Mouse (Mus musculus) heart, postnatal 36 days (tissue): ENCODE measurements around the gene Ctcfl. TPM values are rescaled to one million over a fixed set of nuclear protein-coding genes. Genes with fewer than 3 reads are reported as not detected.
A peak's percentile ranks its signal among the peaks of the same experiment; 100 is the strongest.
"Not testable (repeated sequence)": the region's sequence is repeated elsewhere in the genome, so short reads cannot be mapped to it uniquely, and the experiment has no call there.

Experiments
- DNase-seq, 2 experiments: peaks; one replicate each; pipeline ENCODE4 v3.0.0; 2021 to 2022
- intact Hi-C: fragments of 180-260 bp; cut with DNase I; formaldehyde crosslinking; loops from one replicate; pipeline ENCODE4 v1.15.1; 2025
- total RNA-seq, 2 experiments: library from RNA; stranded (reverse); gene quantifications; 2 replicates each; pipeline ENCODE4 v1.2.3; 2021

Gene Ctcfl
- total RNA-seq, 2 experiments from 2014 or later = 0.14 TPM; not detected in 1

DNA sequence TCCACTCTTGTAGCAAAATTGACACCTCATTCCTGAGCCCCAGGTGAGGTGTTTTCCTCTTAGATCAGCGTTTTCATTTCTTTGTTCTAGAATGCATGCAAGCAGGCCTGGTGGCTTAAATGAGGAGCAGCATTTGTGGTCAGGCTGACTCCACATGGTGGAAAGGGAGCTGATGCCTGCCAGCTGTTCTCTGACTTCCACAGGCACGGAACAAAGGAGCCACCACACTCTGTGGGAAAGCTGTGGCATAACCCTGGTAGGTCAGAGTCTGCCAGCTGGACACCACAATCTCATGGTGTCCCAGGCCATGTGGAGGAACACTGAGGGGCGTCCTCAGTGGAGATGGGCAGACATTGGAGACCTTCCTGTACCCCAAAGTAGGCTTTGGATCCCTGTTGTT lies 26.5 kb upstream of the Ctcfl start:
- intact Hi-C loops = no loop called here
- DNase-seq = no peak

DNA sequence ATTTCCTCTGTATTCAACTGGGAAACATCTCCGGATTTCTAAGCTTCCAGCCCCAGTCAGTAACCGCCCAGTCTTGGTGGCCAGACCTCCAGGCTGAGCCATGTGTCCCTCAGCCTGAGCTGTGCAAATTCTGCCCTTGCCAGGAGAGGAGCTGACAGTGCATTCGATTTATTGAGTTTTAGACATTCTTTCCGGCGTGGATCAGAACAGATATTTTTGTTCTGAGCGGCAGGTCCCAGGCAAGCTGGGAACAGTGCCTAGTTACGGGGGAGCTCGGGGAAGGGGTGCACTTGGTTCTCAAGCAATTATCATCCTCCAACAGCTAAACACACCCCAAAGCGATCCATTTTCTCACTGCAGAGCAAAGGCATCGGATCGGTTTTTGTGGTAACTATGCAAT lies 24.3 kb upstream of the Ctcfl start:
- intact Hi-C loops = no loop called here
- DNase-seq = no peak

DNA sequence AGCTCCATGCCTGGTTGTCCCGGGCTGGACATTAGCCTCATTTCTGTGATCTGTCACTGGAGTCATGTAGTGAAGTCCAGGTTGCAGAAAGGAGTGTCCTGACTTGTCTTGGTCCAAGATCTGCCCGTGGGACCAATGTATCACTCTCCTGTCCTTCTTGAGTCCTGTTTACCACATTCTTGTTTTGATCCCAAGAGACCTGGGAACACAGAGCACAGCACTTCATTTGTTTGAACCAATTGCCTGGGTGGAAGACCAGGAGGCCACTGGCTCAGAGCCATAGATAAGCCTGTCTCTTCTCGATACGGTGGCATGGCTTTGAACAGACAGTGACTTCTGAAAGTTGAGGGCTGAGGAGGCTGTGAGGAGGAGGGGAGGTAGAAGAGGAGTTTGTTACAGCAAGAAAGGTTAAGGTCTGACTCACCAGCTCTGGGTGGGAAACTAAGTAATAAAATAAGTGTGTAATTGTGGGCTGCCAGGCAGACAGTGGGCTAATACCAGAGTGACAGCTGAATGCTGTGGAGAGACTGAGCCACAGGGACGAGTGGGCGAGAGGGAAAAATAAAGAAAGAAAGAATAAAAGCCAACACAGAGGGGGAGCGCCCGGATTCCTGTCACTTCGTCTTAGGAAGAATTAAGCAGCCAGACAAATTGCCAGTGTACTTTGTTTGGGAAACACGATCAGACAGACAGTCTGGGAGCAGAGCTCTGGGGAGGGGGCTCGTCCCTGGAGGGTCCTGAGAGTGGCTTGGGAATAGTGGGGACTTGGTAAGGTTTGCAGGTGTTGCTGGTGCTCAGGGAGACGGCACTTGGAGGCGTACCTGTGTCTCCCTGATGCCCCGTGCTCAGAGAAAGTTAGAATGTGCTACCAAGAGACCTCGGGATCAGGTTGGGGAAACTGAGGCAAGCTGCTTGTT lies 19.3 kb upstream of the Ctcfl start:
- intact Hi-C loops = no loop called here
- DNase-seq = no peak

DNA sequence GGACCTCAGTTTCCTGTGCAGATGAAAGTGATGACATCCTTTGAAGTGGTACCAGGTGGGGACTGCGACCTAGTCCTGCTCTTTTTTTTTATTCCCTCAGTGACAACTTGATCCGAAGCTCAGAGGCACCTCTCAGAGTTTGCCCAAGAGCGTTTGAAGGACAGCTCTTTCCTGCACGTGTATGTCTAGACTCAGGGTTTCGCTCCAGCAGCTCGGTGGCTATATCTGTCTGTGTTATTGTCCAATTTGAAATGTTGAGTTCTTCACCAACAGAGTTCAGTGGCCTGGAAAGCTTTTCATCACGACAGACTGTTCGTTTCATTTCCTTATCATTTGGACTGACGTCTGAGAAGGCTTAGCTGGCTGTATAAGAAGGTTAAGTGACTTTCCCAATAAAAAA lies 15.4 kb upstream of the Ctcfl start:
- DNase-seq = no peak
- intact Hi-C loops = no loop called here

DNA sequence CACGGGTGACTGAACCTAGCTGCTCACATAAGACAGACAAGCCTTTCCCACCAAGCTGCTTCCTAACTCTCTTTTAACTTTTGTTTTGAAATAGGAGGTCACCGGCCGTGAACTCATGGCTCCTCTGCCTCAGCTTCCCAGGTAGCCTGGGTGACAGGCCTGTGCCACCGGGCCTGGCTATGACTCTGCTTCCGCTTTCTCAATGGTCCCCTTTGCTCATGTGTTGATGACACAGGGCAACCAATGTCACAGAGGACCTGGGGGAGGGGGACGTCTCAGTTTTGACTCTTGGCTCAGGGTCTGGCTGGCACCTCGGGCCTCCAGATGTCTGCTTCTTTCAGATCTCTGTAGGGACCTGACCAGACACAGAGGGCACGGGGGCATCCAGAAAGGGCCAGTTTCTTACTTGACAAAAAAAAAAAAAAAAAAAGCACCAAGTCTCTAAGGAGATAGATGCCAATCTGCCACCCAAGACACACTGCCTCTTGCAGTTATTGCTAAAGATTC lies 13.5 kb upstream of the Ctcfl start:
- DNase-seq = no peak
- intact Hi-C loops = no loop called here

DNA sequence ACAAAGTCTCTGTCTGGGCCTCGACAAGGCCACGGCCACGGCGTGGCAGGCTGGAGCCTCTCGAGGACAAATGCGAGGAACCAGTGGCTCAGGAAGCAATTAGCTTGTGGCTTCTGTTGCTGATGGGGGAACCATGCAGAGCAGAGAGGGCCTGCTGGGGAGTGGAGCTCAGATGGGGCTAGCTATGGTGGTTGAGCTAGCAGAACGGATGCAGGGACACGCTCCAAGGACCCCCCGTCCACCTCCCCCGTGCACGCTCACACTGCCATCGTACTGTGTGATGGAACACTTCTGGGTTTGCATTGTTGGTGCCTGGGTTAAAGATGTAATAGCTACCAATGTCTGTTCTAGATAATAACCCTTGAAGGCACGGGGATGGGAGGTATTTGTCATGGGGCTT lies 12.9 kb upstream of the Ctcfl start:
- DNase-seq = no peak
- intact Hi-C loops = no loop called here

DNA sequence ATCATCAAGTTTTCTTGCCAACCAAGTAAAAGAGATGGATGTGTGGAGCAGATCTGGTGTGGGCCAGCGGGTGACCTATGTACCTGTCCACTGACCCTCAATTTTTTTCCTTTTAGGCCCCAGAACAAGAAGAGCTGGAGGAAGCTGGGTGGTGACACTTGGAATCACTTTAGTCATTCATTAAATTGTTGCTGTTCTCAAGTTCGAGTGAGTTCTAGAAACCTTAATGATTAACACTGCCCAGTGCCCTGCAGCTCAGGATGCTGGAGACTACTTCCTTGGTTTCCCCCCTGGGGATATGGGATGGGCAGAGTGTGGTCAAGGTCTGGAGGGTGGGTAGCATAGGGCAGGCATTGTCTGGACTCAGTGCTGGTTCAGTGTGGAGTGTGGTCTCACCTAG lies 9.8 kb upstream of the Ctcfl start:
- intact Hi-C loops = no loop called here
- DNase-seq = no peak

DNA sequence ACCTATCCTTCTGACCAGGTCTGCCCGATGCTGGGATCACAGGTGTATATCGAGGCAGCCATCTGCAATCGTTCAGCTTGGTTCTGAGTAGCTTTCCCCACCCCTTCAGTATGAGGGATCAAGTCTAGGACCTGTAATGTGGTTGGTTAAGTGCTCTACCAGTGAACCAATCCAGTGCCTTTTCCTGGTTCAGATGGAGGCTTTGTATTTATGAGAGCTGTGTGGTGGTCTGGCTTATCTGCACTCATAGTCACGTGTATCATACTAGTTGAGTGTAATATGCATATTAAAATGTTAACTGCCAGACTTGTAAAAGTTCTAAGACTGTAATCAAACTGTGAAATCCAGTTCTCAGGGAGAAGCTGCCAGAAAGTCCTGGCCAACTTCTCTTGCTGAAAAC lies 7.1 kb upstream of the Ctcfl start:
- DNase-seq = no peak
- intact Hi-C loops = no loop called here

DNA sequence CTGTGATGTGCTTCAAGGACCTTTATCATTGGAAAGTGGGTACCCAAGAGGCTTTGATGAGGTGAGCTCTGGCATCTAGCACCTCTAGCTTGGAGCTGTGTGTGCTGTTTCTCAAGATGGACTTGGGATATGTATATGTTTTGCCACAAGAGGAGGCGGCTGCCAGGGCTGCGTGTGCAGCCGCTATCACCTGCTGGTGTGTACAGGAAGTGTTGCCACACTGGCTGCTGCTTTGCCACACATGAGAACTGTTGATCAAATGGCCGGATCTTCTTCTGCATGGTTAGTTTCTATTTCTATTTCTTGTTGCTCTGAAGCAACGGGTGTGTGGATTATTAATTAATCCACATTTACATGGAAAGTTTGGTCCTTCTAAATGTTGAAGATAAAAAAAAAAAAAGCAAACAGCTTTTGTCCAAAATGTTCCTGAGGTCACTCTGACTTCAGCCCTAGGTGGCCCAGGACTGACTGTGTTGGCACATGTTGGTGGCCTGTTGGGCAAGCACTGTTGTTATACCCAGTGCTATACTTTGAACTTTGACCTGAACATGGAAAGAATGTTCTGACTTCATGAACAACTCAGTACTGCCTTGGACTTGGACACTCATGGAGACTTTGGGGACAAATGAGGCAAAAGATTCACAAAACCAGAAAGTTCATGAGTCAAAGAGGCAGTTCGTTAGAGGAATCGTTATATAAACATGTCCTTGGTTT lies 4.9 kb upstream of the Ctcfl start:
- intact Hi-C loops = no loop called here
- no peak for DNase-seq

DNA sequence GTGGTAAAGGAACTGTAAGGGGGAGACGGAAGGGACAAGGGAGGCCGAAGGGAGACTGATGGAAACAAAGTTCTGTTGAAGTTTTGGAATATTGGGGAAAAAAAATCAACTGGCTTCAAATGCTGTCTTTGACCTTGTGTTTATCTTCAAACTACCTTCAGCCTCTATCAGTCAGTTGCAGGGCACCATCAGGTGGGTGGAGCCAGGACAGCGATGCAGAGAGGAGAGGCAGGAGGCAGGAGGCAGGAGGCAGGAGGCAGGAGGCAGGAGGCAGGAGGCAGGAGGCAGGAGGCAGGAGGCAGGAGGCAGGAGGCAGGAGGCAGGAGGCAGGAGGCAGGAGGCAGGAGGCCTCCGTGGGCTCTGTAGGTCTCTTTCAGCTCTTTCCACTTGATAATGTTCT lies 792 bp upstream of the Ctcfl start:
- intact Hi-C loops, DNase-seq: not testable (repeated sequence)

DNA sequence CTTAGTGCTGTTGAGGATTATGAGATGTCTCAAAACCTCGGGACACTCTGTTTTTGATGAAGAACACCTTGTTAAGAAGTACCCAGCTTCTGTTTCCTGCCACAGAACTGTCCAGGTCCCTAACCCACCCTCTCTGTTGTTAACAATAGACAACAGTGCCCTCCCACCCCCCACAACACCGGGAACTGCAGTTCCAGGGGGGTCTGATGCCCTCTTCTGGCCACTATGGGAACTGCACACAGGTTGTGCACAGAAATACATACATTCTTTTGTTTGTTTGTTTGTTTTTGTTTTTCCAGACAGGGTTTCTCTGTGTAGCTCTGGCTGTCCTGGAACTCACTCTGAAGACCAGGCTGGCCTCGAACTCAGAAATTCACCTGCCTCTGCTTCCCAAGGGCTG lies 5.5 kb downstream of the Ctcfl start:
- DNase-seq, intact Hi-C loops: not testable (repeated sequence)

DNA sequence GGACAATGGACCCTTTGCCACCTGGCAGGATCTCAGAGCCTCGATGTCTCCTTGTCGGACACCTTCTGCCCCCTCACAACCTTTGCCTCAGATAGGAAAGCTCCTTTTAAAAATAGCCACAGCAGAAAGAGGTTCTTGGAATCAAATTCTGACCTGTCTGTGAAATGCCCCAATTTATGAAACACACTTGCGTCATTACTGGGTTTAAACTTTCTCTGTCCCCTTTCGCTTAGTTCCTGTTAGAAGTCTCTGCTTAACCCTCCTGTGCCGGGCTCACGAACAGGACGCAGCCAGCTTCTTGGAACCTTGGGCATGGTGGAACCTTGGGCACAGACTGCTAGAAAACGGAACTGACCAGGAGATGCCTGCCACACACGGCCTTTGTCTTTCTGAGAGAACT lies 8.8 kb downstream of the Ctcfl start:
- intact Hi-C loops = no loop called here
- DNase-seq = no peak

DNA sequence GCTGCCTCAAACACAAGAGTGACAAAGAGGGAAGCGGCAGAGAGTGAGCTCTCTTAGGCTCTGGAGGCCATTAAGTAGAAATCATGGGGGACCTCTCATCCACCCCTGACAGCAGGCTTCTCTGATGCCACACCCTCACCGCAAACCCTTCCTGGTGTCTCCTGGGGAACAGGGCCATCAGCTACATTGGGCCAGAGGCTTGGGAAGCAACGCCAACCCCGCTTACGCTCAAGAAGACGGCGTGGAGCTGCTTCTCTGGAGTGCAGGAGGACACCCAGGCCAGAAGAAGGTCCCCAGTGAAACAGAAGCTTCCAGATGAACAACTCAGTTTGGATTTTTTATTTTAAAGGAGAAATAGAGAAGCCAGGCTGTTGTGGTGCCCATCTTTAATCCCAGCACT lies 9.8 kb downstream of the Ctcfl start:
- DNase-seq = no peak

DNA sequence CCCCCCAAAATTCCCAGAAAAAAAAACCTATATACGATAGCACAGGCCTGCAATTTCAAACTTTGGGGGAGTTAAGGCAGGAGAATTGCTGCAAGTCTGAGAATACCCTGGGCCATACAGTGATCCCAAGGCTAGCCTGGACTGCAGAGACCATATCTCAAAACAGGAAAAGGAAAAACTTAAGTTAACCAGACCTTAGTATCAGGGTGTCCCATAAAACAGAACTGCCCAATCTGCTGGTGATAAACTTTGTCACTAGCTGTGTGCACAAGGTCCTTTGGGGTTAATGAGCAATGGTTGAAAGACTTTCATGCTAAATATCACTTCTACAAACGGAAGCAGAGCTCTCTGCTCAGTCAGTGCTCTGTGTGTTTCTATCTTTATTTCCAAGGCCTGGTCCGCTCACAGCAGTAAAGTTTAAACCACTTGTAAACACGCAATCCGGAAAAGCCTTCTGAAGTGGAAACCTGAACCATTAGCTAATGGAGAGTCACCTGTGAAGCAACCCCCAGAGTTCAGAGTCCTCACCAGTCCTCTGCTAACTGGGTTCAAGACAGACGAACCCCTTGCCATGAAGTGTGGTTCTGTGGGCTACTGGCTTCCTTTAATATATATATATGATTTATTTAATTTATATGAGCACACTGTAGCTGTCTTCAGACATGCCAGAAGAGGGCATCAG lies 10.7 kb downstream of the Ctcfl start:
- DNase-seq = no peak
- intact Hi-C loops = loop anchor here (5.0 kb wide), 1 partner anchor 439 kb away; no protein-coding TSS in a partner anchor

More for the DNA sequence above, 9.8 kb downstream of the Ctcfl start:
- intact Hi-C loops = loop anchor here (5.0 kb wide), 1 partner anchor 438 kb away; no protein-coding TSS in a partner anchor

DNA sequence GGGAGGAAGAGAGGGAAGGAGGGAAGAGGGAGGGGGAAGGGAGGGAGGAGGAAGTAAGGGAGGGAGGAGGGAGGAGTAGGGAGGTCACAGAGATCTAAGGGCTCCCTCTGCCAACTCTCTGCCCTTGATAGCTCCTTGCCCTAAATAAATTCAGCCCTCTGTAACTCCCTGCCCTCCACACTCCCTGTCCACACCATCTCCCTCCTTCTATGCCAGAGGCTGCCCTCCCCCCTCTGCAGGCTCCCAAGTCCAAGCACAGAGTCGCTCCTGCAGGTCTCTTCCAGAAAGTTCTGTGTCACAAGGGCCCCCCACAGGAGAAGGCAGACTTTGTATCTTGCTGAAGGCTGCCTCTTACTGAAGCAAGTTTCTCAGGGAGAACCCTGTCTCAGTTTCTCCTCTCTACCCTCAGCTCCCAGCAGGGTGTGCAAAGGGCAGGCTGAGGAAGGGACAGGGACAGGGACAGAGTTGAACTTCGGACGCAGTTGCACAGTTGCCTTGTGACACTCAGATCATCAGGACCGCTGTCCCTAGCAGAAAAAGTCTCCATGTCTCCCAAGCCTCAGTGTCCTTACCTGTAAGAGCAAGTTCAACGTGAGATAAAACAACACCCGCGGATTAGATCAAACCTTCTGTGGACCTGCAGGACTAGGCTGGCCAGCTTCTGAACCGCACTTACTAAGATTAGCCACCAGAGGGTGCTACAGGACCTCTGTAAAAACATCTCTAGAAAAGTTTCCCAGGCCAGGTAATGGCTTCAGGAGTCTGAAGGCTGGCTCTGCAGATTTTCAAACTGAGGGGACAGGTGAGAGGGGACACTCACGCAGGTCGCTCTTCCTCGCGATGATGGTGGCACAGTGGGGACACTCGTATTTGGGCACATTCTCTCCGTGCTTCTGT lies 12.2 kb downstream of the Ctcfl start:
- DNase-seq = peak; percentile 55 to 62
- intact Hi-C loops = loop anchor here (1.0 to 5.0 kb wide), 3 partner anchors 77 to 454 kb away; no protein-coding TSS in a partner anchor

DNA sequence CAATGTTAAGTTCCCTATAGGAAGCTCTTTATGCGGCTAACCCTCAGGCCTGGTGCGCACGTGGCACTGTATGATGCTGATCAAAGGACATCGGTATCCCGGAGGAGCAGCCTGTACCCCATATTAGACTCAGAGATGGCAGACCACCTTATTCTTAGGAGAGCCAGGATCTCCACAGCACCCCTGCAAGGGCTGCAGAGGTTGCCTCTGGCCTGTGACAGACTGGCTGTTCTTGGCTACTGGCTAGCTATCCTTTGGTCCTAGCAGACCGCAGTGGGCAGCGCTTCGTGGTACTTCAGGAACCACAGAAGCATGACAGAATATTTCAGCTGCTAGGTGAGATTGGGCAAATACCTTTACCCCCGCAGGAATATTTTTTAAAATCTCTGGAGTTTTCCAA lies 12.9 kb downstream of the Ctcfl start:
- intact Hi-C loops = loop anchor here (5.0 kb wide), 1 partner anchor 441 kb away; no protein-coding TSS in a partner anchor
- DNase-seq = no peak

DNA sequence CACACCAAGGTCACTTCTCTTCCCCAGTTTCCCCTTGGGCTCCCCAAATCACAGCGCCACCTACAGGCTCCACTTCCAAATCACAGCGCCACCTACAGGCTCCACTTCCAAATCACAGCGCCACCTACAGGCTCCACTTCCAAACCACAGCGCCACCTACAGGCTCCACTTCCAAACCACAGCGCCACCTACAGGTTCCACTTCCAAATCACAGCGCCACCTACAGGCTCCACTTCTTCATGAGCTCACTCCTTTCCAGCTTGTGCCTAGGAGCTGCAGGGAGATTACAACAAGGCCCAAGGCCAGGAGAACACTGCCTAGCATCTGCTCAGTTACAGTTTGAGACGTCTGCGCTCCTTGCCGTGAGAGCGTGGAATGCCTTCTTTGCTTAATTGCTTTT lies 22.0 kb downstream of the Ctcfl start:
- intact Hi-C loops, DNase-seq: not testable (repeated sequence)

DNA sequence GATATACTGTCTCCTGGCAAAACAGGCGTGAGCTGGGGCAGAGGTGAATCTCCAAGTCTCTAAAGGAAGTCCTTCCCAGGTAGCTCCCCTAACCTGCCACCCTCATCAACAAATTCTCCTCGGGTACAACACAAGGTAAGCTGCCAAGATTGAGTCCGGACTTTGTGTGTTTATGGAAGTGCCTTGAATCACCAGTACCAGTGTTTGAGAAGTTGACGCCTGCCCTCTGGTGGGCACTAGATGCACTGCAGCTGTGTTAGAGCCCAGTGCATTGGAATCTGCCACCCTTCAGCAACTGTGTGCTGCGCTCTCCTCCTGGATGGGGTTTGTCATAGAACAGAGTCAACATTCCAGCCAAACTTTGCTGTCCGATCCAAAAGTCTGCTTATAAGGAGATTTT lies 29.9 kb downstream of the Ctcfl start:
- DNase-seq = peak; percentile 79 to 87
- intact Hi-C loops = loop anchor here (1.0 to 2.0 kb wide), 3 partner anchors 90 to 611 kb away; no protein-coding TSS in a partner anchor

DNA sequence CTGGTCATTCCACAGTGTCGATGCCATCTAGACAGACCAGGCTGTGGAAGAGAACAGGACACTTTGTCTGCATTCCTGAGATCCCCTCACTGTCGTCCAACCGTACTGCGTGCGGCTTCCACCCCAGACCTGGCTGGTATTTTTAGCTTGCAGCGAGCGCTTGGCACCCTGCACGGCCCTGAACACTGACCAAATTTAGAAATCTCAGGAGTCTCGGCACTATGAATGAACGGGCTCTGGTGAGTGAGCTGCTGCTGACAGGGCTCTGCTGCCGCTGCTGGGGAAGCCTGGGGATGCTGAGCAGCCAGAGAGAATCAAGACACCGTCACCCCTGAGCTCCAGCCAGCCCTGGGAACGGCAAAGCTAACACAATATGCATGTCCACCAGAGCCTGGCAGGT lies 31.9 kb downstream of the Ctcfl start:
- intact Hi-C loops = no loop called here

DNA sequence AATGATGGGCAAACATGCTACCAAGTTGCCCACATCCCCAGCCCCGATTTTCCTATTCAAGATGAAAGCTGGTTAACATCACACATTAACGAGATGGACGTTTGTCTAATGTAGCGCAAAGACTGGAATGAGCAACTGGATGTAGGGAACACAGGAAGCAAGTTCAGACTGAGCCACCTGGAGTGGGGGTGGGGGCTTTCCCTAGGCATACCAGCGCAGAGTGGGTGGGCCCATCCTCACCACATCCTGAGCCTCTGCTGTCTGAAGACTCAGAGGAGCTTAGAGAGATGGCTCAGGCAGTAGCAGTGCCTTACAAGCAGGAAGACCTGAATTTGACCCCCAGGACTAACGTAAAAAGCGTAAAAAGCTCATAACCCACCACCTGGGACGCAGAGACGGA lies 33.6 kb downstream of the Ctcfl start:
- no peak for DNase-seq
- intact Hi-C loops = no loop called here

More for the DNA sequence above, 31.9 kb downstream of the Ctcfl start:
- peak; percentile 58 to 60 for DNase-seq
